Mouse (Mus musculus) forebrain, embryonic 11.5 days (tissue): ENCODE results near the gene 1700086D15Rik. TPM values are rescaled to one million over a fixed set of nuclear protein-coding genes. Genes with fewer than 3 reads are reported as not detected.

Experiments used
- polyA plus RNA-seq: library from polyadenylated mRNA; unstranded; fragments of >200 nt; fragmentation: Nextera tagmentation; extraction: Ambion mirVana; gene quantifications from 2 replicates; pipeline ENCODE4 v1.2.1, GENCODE M21; 2014

Gene 1700086D15Rik
- polyA plus RNA-seq, 1 experiment from 2014 or later = not detected

Other genes with a start within 250 kb of the 1700086D15Rik start
- 38.7 and 43.5 TPM in 2 replicates for gene Elac2, start 180.9 kb downstream of the 1700086D15Rik start, polyA plus RNA-seq
- gene Arhgap44, start 3.1 kb upstream of the 1700086D15Rik start, polyA plus RNA-seq = 4.5 and 4.8 TPM in 2 replicates
- gene Myocd, start 110.1 kb upstream of the 1700086D15Rik start, polyA plus RNA-seq = 1.2 TPM in 2 replicates